In genomic region chr2:151751330-151751729, GRCm38 (mm10) we compare ENCODE assay signal across 20 mouse cellular contexts. TPM values are rescaled to one million over a fixed set of nuclear protein-coding genes. Genes with fewer than 3 reads are reported as not detected.
A peak's percentile ranks its signal among the peaks of the same experiment; 100 is the strongest.
DNase-seq lines count a peak whose midpoint lies in the region; TF ChIP-seq lines count a peak whose summit lies in the region.
"Had no signal": no experiment of that assay in that cellular context is flagged by ENCODE, and none has a peak within 500 bp of the region (broad histone marks: within the 10 kb centered on the region; RNA-seq: fewer than 3 reads in every experiment).

No protein-coding gene starts in this region.

- no peaks in the 10 kb centered on the region for H3K4me1 ChIP-seq in heart, embryonic 10.5 days
- no peaks in the 10 kb centered on the region for H3K4me1 ChIP-seq in lung, adult 2 months (ENCODE audit: control insufficient read depth, insufficient read depth, low read length)
- H3K4me1 ChIP-seq: embryonic facial prominence, embryonic 12.5 days; forebrain, embryonic 13.5 days had no signal

- DNase-seq in heart, embryonic 10.5 days (ENCODE audit: low spot score), result peak; percentile 59
- DNase-seq in heart, adult 18-20 months, result no peak
- peak; percentile 33 for DNase-seq in ES-CJ7 (ENCODE audit: low read depth, low spot score)
- peak; percentile 21 for DNase-seq in R1 (ENCODE audit: low read depth, low spot score)
- DNase-seq in urinary bladder, postnatal 25 days (ENCODE audit: low spot score), result no peak
- no peak for DNase-seq in lung, adult 2 months
- DNase-seq: adrenal gland, adult 8-10 months; adrenal gland, postnatal 14 days; adrenal gland, postnatal 36 days; cerebellum, adult 11-12 months; cerebellum, adult 2 months; cerebellum, adult 9-10 months; cerebellum, postnatal 10 days; cerebellum, postnatal 25 days had no signal

- WGBS in heart, embryonic 10.5 days, result 71% methylated on average over 5 of the region's 5 CpGs
- 68% methylated on average over 5 of the region's 5 CpGs for WGBS in lung, adult 2 months

- no peaks in the 10 kb centered on the region for H3K9me3 ChIP-seq in heart, embryonic 10.5 days
- H3K9me3 ChIP-seq: embryonic facial prominence, embryonic 10.5 days; embryonic facial prominence, embryonic 12.5 days; forebrain, embryonic 13.5 days; forebrain, embryonic 15.5 days; G1E had no signal

- H3K27me3 ChIP-seq in heart, embryonic 10.5 days (ENCODE audit: insufficient read depth, poor library complexity, severe bottlenecking), result peaks cover 19% of the 10 kb centered on the region; the same call in 1 of the 2 replicates
- H3K27me3 ChIP-seq: embryonic facial prominence, embryonic 12.5 days; forebrain, embryonic 15.5 days had no signal

- TF ChIP-seq CTCF in lung, adult 2 months (IDR thresholded peaks at IDR 0.05; ENCODE audit: insufficient read depth, low read length), result no peak

- no peak overlapping the region for H3K27ac ChIP-seq in heart, embryonic 10.5 days
- H3K27ac ChIP-seq: embryonic facial prominence, embryonic 10.5 days; embryonic facial prominence, embryonic 12.5 days; forebrain, embryonic 13.5 days; forebrain, embryonic 15.5 days had no signal

- no peak for TF ChIP-seq POLR2A in lung, adult 2 months (IDR thresholded peaks at IDR 0.05; ENCODE audit: borderline replicate concordance, extremely low read depth, low read depth, low read length)

- H3K36me3 ChIP-seq in heart, embryonic 10.5 days, result no peaks in the 10 kb centered on the region
- H3K36me3 ChIP-seq: embryonic facial prominence, embryonic 10.5 days; embryonic facial prominence, embryonic 12.5 days; forebrain, embryonic 15.5 days; G1E had no signal

- no peak overlapping the region for H3K4me3 ChIP-seq in heart, embryonic 10.5 days
- no peak overlapping the region for H3K4me3 ChIP-seq in lung, adult 2 months (replicated peaks; ENCODE audit: extremely low read depth, low read depth, low read length)
- H3K4me3 ChIP-seq: embryonic facial prominence, embryonic 10.5 days; embryonic facial prominence, embryonic 12.5 days; forebrain, embryonic 13.5 days; forebrain, embryonic 15.5 days had no signal

RNA-seq across cellular contexts. Expression of gene Psmf1, which starts 7.3 kb away (rescaled TPM):
- 37.2 and 43.1 TPM in 2 replicates for polyA plus RNA-seq in heart, embryonic 10.5 days (2016; fragmentation: Nextera tagmentation; extraction: Ambion mirVana)
- 10 to 100 TPM; 21.1 to 26.3 TPM for total RNA-seq in heart, adult 18-20 months (2021)
- polyA plus RNA-seq in lung, adult 2 months (2012; rRNA removed), result 31.0 and 41.1 TPM in 2 replicates

RNA-seq across cellular contexts. Expression of gene Tmem74b, which starts 49.5 kb away (rescaled TPM):
- polyA plus RNA-seq in heart, embryonic 10.5 days (2016; fragmentation: Nextera tagmentation; extraction: Ambion mirVana), result 1.2 and 2.1 TPM in 2 replicates
- total RNA-seq in heart, adult 18-20 months (2021), result 1 to 10 TPM; 6.5 to 7.2 TPM
- polyA plus RNA-seq in lung, adult 2 months (2012; rRNA removed), result 0.29 and 0.32 TPM in 2 replicates
- total RNA-seq: G1E had no signal
- polyA plus RNA-seq: activated CD4-positive, CD25-positive, alpha-beta regulatory T cell, adult 4 months; G1E had no signal

Comparison
In these comparisons a context has a peak if more than half of its experiments do, and no peak if none do; other contexts are left out.
1. DNase-seq: peak in heart, embryonic 10.5 days (single experiment), ES-CJ7 (single experiment) and R1 (single experiment); none in heart, adult 18-20 months (0 of 2), urinary bladder, postnatal 25 days (single experiment) and lung, adult 2 months (single experiment).